Mouse (Mus musculus) lung, postnatal 0 days (tissue): Measurements from ENCODE around the gene Bcl2l10. TPM values are rescaled to one million over a fixed set of nuclear protein-coding genes. Genes with fewer than 3 reads are reported as not detected.

ENCODE experiments used
- ATAC-seq: fragments of 200-750 bp; cut with Nextera tagmentation; 2 replicates; pipeline ENCODE4 v1.8.0; 2017; ENCODE audit warnings: moderate library complexity
- DNase-seq: peaks from one replicate; pipeline ENCODE4 v3.0.0-alpha.2; 2016; ENCODE audit warnings: low spot score
- H3K27ac ChIP-seq: fragments of 300-500 bp; sonication (generic); 2 replicates; pipeline ENCODE4 v1.5.1; 2014; ENCODE audit warnings: antibody characterized with exemption, mild to moderate bottlenecking, low read length, mixed read lengths
- H3K27me3 ChIP-seq: fragments of 300-500 bp; sonication (generic); replicated peaks from 2 replicates; pipeline ENCODE4 v1.6.1; 2014; ENCODE audit warnings: low read length, mixed read lengths; ENCODE audit not compliant: insufficient read depth
- H3K36me3 ChIP-seq: fragments of 300-500 bp; sonication (generic); 2 replicates; pipeline ENCODE4 v1.6.1; 2014; ENCODE audit warnings: low read length, mixed read lengths; ENCODE audit not compliant: insufficient read depth
- H3K4me1 ChIP-seq: fragments of 300-500 bp; sonication (generic); 2 replicates; pipeline ENCODE4 v1.6.1; 2014; ENCODE audit warnings: antibody characterized with exemption, low read depth, low read length, mixed read lengths; ENCODE audit not compliant: insufficient read depth
- H3K4me2 ChIP-seq: fragments of 300-500 bp; sonication (generic); replicated peaks from 2 replicates; pipeline ENCODE4 v1.6.1; 2014; ENCODE audit warnings: low read depth, mild to moderate bottlenecking, low read length, moderate library complexity, mixed read lengths
- H3K4me3 ChIP-seq: fragments of 300-500 bp; sonication (generic); 2 replicates; pipeline ENCODE4 v1.5.1; 2014; ENCODE audit warnings: low read depth, low read length
- H3K9ac ChIP-seq: fragments of 300-500 bp; sonication (generic); replicated peaks from 2 replicates; pipeline ENCODE4 v1.6.1; 2014; ENCODE audit warnings: low read depth, mild to moderate bottlenecking
- H3K9me3 ChIP-seq: fragments of 300-500 bp; sonication (generic); 2 replicates; pipeline ENCODE4 v1.6.1; 2016; ENCODE audit warnings: low read length, mixed read lengths
- CTCF ChIP-seq: IDR thresholded peaks from 2 replicates; pipeline ENCODE4 v1.5.1; 2016; ENCODE audit warnings: antibody characterized with exemption, mild to moderate bottlenecking
- EP300 ChIP-seq: IDR thresholded peaks from 2 replicates; pipeline ENCODE4 v1.6.1; 2016; ENCODE audit warnings: antibody characterized with exemption, mild to moderate bottlenecking, control low read depth
- WGBS: fragments of 180-500 bp; shearing (Covaris S2); extraction: QIAGEN DNeasy Blood & Tissue Kit; methylation state at CpG from one replicate; pipeline ENCODE4 v1.1.7; 2014; 5-methylcytosine and 5-hydroxymethylcytosine counted together
- polyA plus RNA-seq: library from polyadenylated mRNA; unstranded; fragments of >200 nt; fragmentation: Nextera tagmentation; extraction: Ambion mirVana; gene quantifications from 2 replicates; pipeline ENCODE4 v1.2.1, GENCODE M21; 2015

Gene Bcl2l10
- polyA plus RNA-seq, 1 experiment from 2014 or later: 0.13 TPM

GRCm38 (mm10) chr9:75330821-75331220, 16.7 kb upstream of the Bcl2l10 start:
- DNase-seq (no peak), ATAC-seq (no peak)
- H3K27ac ChIP-seq: no peak overlapping the region
- H3K4me3 ChIP-seq: no peak overlapping the region
- no peaks in the 10 kb centered on the region for H3K4me1 ChIP-seq
- no peaks in the 10 kb centered on the region for H3K27me3 ChIP-seq
- peaks cover 4% of the 10 kb centered on the region; the same call in 1 of the 2 replicates for H3K36me3 ChIP-seq
- WGBS: 90% methylated on average over 8 of the region's 8 CpGs
- no peak overlapping the region for H3K9ac ChIP-seq
- TF ChIP-seq EP300: no peak
- no peak for TF ChIP-seq CTCF
- no peaks in the 10 kb centered on the region for H3K9me3 ChIP-seq
- no peak overlapping the region for H3K4me2 ChIP-seq

GRCm38 (mm10) chr9:75334440-75334839, 13.1 kb upstream of the Bcl2l10 start:
- Histone ChIP-seq H3K27me3 (no peaks in the 10 kb centered on the region), H3K4me1 (no peaks in the 10 kb centered on the region), H3K36me3 (peaks cover 5% of the 10 kb centered on the region; the same call in 1 of the 2 replicates), H3K4me3 (no peak overlapping the region), H3K4me2 (no peak overlapping the region), H3K27ac (no peak overlapping the region), H3K9ac (no peak overlapping the region), H3K9me3 (no peaks in the 10 kb centered on the region)
- DNase-seq (no peak), ATAC-seq (no peak)
- WGBS: 69% methylated on average over 4 of the region's 4 CpGs
- TF ChIP-seq EP300 (no peak), CTCF (peak; percentile 27)

- no peak overlapping the region for H3K4me3 ChIP-seq
- H3K9me3 ChIP-seq: no peaks in the 10 kb centered on the region
- H3K9ac ChIP-seq: no peak overlapping the region
- H3K4me2 ChIP-seq: no peak overlapping the region
- TF ChIP-seq EP300: no peak
- TF ChIP-seq CTCF: no peak
- DNase-seq (no peak), ATAC-seq (no peak)
- H3K27me3 ChIP-seq: no peaks in the 10 kb centered on the region
- H3K27ac ChIP-seq: no peak overlapping the region
- H3K4me1 ChIP-seq: no peaks in the 10 kb centered on the region
- H3K36me3 ChIP-seq: peaks cover 4% of the 10 kb centered on the region; the same call in 1 of the 2 replicates
- 93% methylated on average over 6 of the region's 6 CpGs for WGBS
Measured at GRCm38 (mm10) chr9:75338016-75338415, 9.5 kb upstream of the Bcl2l10 start.

GRCm38 (mm10) chr9:75342433-75342832, 5.1 kb upstream of the Bcl2l10 start:
- H3K36me3 ChIP-seq: peaks cover 4% of the 10 kb centered on the region; the same call in 1 of the 2 replicates
- ATAC-seq: peak; percentile 88

GRCm38 (mm10) chr9:75348066-75348465, 508 bp downstream of the Bcl2l10 start:
- Histone ChIP-seq H3K36me3 (0 out of 2 replicates have a peak, but pooled peaks cover 3% of the 10 kb centered on the region), H3K4me1 (no peaks in the 10 kb centered on the region), H3K9ac (no peak overlapping the region), H3K4me3 (no peak overlapping the region), H3K9me3 (no peaks in the 10 kb centered on the region), H3K27ac (no peak overlapping the region), H3K4me2 (no peak overlapping the region), H3K27me3 (no peaks in the 10 kb centered on the region)
- DNase-seq (no peak), ATAC-seq (no peak)
- 90% methylated on average over 17 of the region's 17 CpGs for WGBS
- no peak for TF ChIP-seq EP300
- TF ChIP-seq CTCF: no peak

More at GRCm38 (mm10) chr9:75342433-75342832, 5.1 kb upstream of the Bcl2l10 start:
- no peak overlapping the region for H3K9ac ChIP-seq
- H3K4me3 ChIP-seq: no peak overlapping the region
- no peaks in the 10 kb centered on the region for H3K27me3 ChIP-seq
- TF ChIP-seq CTCF: no peak
- peak; percentile 74 for TF ChIP-seq EP300
- no peaks in the 10 kb centered on the region for H3K4me1 ChIP-seq
- peak; percentile 79 for DNase-seq
- no peak overlapping the region for H3K27ac ChIP-seq
- H3K9me3 ChIP-seq: no peaks in the 10 kb centered on the region
- WGBS: 55% methylated on average over 4 of the region's 4 CpGs
- no peak overlapping the region for H3K4me2 ChIP-seq

GRCm38 (mm10) chr9:75348641-75349040, 1.1 kb downstream of the Bcl2l10 start:
- Histone ChIP-seq H3K9ac (no peak overlapping the region), H3K9me3 (no peaks in the 10 kb centered on the region), H3K4me2 (no peak overlapping the region), H3K27ac (no peak overlapping the region), H3K36me3 (0 out of 2 replicates have a peak, but pooled peaks cover 3% of the 10 kb centered on the region), H3K27me3 (no peaks in the 10 kb centered on the region), H3K4me1 (no peaks in the 10 kb centered on the region), H3K4me3 (no peak overlapping the region)
- ATAC-seq (no peak), DNase-seq (no peak)
- WGBS: 77% methylated on average over 3 of the region's 3 CpGs
- TF ChIP-seq CTCF: no peak
- no peak for TF ChIP-seq EP300

- ATAC-seq (no peak), DNase-seq (no peak)
- Histone ChIP-seq H3K4me1 (no peaks in the 10 kb centered on the region), H3K36me3 (0 out of 2 replicates have a peak, but pooled peaks cover 3% of the 10 kb centered on the region), H3K4me3 (no peak overlapping the region), H3K27me3 (no peaks in the 10 kb centered on the region), H3K27ac (no peak overlapping the region), H3K9me3 (no peaks in the 10 kb centered on the region), H3K9ac (no peak overlapping the region), H3K4me2 (no peak overlapping the region)
- TF ChIP-seq EP300 (no peak), CTCF (no peak)
- WGBS: 63% methylated on average over 8 of the region's 8 CpGs
Measured at GRCm38 (mm10) chr9:75353094-75353493, 5.5 kb downstream of the Bcl2l10 start.
